Mouse (Mus musculus): ENCODE measurements around the gene Zfp646. TPM values are rescaled to one million over a fixed set of nuclear protein-coding genes. Genes with fewer than 3 reads are reported as not detected.

Zfp646 gene
- polyA plus RNA-seq, 1 experiment from 2014 or later = 9.3 TPM

DNA sequence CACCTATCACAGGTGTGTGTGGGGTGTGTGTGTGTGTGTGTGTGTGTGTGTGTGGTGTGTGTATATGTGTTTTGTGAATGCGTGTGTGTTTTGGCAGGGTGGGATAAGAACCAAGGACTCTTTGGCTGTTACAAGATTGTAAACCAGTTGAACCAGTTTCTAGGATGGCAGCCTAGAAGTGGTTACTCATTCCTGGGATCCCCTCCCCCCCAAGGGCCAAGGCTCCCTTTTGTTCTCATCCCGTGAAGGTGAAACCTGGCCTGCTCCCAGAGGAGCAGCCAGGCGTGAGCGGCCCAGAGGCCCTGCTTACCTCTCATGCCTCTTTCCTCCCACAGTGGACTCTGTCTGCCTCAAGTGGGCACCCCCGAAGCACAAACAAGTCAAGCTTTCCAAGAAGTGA lies 49.2 kb downstream of the Zfp646 start:
- Histone ChIP-seq H3K27me3 (peaks cover 13% of the 10 kb centered on the region), H3K4me3 (no peak overlapping the region), H3K4me1 (replicated peaks) (no peaks in the 10 kb centered on the region), H3K4me2 (no peak overlapping the region), H3K36me3 (peaks cover 24% of the 10 kb centered on the region), H3K9me3 (no peaks in the 10 kb centered on the region), H3K9ac (no peak overlapping the region), H3K27ac (replicated peaks) (no peak overlapping the region)
- no peak for ATAC-seq (ENCODE audit: low FRiP score, low read depth)
- 62% methylated on average over 5 of the region's 5 CpGs for WGBS

DNA sequence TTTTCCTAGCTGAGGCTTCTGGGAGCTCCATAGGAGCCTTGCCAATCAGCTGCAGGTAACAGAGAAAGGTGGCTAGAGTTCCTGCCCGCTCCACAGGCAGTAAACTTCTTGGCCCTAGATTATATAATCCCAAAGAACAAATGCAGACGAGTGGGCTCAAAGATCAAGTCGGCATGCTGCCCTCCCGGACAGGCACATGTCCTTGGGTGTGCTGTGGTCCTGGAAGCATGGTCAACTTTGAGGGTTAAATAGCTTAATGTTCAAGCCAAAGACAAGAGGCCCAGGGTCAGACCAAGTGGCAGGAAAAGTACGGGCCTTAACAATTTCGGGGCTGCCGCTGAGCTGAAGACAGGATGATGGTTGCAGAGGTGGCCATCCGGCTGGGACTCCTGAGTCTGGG lies 50.0 kb downstream of the Zfp646 start:
- Histone ChIP-seq H3K27ac (replicated peaks) (no peak overlapping the region), H3K9ac (no peak overlapping the region), H3K9me3 (no peaks in the 10 kb centered on the region), H3K4me1 (replicated peaks) (no peaks in the 10 kb centered on the region), H3K27me3 (peaks cover 13% of the 10 kb centered on the region), H3K4me2 (no peak overlapping the region), H3K4me3 (no peak overlapping the region), H3K36me3 (peaks cover 24% of the 10 kb centered on the region)
- no peak for ATAC-seq (ENCODE audit: low FRiP score, low read depth)
- 89% methylated on average over 8 of the region's 8 CpGs for whole genome bisulfite sequencing

DNA sequence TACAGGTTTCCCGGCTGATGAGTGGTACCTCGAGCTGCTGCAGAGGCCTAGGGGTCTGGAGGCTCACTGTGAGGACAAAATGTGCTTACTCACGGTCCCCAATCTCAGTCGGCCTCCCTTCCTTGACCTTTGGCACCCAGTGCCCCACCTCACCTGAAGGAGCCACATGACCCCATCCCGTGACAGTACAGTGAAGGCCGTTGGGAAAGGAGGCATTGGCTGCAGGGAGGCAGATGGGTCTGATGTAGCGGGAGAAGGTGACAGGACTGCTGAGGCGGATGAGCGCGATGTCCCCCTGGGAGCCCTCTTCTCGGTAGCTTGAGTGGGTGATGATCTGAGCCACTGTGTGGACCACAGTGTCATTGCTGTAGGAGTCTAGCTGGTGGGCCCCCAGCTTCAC lies 50.8 kb downstream of the Zfp646 start:
- Histone ChIP-seq H3K4me2 (no peak overlapping the region), H3K27me3 (peaks cover 15% of the 10 kb centered on the region), H3K9me3 (no peaks in the 10 kb centered on the region), H3K36me3 (peaks cover 21% of the 10 kb centered on the region), H3K9ac (no peak overlapping the region), H3K4me3 (no peak overlapping the region), H3K4me1 (replicated peaks) (no peaks in the 10 kb centered on the region), H3K27ac (replicated peaks) (no peak overlapping the region)
- no peak for ATAC-seq (ENCODE audit: low FRiP score, low read depth)
- 88% methylated on average over 11 of the region's 11 CpGs for WGBS

DNA sequence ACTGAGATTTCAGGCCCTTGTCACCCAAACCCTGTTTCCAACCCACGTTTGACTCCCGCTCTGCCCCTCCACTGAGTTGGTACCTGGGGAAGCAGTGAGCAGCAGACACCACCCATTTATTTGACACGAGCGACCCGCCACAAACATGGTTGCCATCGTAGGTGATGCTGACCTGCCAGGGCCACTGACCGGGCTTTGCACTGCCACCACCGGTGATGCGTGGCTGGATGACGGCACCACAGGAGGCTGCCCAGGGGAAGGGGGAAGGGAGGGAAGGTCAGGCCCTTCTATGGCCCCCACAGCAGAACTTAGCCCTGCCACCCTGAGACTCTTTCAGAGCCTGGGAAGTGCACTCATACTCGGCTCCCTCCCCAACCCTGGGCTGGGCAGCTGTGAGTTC lies 51.7 kb downstream of the Zfp646 start:
- Histone ChIP-seq H3K36me3 (peaks cover 18% of the 10 kb centered on the region), H3K4me2 (no peak overlapping the region), H3K4me3 (no peak overlapping the region), H3K4me1 (replicated peaks) (no peaks in the 10 kb centered on the region), H3K9me3 (no peaks in the 10 kb centered on the region), H3K27ac (replicated peaks) (no peak overlapping the region), H3K27me3 (peaks cover 15% of the 10 kb centered on the region), H3K9ac (no peak overlapping the region)
- ATAC-seq (ENCODE audit: low FRiP score, low read depth) = no peak
- WGBS = 78% methylated on average over 11 of the region's 11 CpGs

DNA sequence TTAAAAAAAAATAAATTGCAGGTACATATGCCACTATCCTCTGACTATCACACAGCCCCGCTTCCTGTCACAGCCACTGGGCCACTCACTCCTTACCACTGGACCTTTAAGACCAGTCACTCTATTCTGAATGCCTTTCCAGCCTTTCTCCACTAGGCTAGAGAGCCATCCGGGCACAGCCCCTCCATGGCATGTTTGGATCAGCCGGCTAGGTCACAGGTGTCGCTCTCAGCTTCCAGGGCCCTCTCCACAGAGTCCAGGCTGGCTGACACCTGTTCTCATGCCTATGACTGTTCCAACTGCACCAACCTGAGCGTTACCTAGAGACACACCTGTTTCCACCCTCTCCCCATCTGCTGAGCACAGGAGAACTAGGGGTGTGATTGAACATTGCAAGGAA lies 52.6 kb downstream of the Zfp646 start:
- Histone ChIP-seq H3K4me3 (no peak overlapping the region), H3K27me3 (peaks cover 15% of the 10 kb centered on the region), H3K4me1 (replicated peaks) (no peaks in the 10 kb centered on the region), H3K9me3 (no peaks in the 10 kb centered on the region), H3K9ac (no peak overlapping the region), H3K4me2 (no peak overlapping the region), H3K36me3 (peaks cover 13% of the 10 kb centered on the region), H3K27ac (replicated peaks) (no peak overlapping the region)
- ATAC-seq (ENCODE audit: low FRiP score, low read depth) = no peak
- WGBS = 56% methylated on average over 5 of the region's 5 CpGs

DNA sequence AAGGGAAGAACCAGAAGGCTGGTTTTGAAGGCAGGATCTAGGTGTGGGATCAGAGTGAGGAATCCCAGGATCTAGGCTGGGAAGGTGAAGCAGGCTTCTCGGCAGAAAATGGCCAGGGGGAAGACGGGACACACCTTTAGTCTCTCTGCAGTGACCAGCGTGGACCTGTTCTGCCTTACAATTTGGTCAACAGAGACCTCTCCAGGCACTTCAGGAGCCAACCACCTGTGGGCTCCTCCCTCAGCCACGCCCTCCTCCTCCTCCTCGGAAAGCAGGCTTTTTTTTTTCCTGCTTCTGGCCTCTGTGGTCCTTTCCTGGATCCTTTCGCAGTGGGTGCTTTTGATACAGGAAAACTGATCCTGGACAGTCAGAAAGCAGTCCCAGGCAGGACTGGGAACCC lies 53.9 kb downstream of the Zfp646 start, which contains the start of gene Prss8:
TSS of gene Prss8 (minus strand) at position 182 of the 400 bp plus-strand sequence.
- ATAC-seq (ENCODE audit: low FRiP score, low read depth) = no peak
- no peak within 1 kb of the TSS for H3K4me2 ChIP-seq
- no peak within 1 kb of the TSS for H3K27ac ChIP-seq (replicated peaks)
- H3K9me3 ChIP-seq = no peaks in the 10 kb centered on the region
- H3K4me1 ChIP-seq (replicated peaks) = peaks cover 11% of the 10 kb centered on the region
- peaks cover 7% of the 10 kb centered on the region for H3K36me3 ChIP-seq
- no peak within 1 kb of the TSS for H3K9ac ChIP-seq
- 7% methylated on average over 6 of the region's 6 CpGs for WGBS
- peaks cover 15% of the 10 kb centered on the region for H3K27me3 ChIP-seq
- H3K4me3 ChIP-seq = no peak within 1 kb of the TSS

DNA sequence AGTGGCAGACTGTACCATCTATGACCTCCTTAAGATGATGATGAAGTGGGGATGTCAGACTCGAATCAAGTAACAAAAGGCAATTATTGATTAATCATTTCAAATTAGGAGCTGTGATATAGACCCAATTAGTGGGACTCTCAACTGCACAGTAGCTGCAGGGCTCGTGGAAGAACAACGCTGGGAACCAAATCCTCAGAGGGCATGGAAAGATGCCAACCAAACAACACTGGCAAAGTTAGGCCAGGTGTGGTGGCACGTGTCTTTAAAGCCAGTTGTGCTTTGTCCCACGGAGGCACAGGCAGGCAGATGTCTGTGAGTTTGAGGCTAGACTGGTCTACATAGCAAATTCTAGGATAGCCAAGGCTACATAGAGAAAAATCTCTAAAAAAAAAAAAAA lies 54.6 kb downstream of the Zfp646 start:
- Histone ChIP-seq H3K9ac (no peak overlapping the region), H3K4me1 (replicated peaks) (peaks cover 13% of the 10 kb centered on the region), H3K4me3 (no peak overlapping the region), H3K27ac (replicated peaks) (no peak overlapping the region), H3K4me2 (no peak overlapping the region), H3K9me3 (no peaks in the 10 kb centered on the region), H3K27me3 (peaks cover 15% of the 10 kb centered on the region), H3K36me3 (peaks cover 2% of the 10 kb centered on the region; the same call in 1 of the 2 replicates)
- WGBS = 75% methylated on average over 5 of the region's 5 CpGs
- ATAC-seq (ENCODE audit: low FRiP score, low read depth) = no peak

DNA sequence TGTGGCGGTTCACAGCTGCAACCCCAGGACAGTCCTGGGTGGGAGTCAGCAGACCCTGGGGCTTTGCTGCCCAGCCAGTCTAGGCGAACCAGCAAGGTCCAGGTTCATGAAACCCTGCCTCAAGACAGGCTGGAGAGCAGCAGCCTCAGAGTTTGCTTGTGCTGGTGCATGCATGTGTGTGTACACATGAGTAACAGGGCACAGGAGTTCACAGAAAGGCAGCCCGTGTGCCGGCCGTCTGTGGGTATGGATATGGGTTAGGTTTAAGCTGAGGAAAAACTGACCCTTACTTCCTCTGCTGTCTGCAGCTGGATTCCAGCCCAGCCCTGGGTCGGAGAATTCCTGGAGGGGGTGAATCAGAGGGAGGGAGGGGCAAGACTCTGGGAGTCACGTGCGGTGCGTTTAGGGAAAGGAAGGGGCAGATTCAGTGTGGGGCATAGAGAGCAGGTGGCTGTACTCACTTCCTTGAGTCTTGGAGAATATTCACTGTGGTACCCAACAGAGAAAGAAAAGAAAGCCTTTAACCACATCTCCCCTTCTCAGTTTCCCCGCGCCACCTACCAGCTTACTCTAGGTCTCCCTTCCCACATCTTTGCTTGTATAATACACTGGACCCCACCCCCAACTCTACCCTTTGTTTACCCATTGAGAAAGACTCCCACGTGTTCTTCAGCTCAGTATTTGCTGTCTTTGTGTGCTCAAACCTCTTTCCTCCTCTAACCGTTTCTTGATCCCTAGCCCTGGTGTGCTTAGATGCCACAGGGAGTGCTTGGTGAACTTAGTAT lies 55.5 kb downstream of the Zfp646 start:
- WGBS = 42% methylated on average over 13 of the region's 13 CpGs
- Histone ChIP-seq H3K4me3 (no peak overlapping the region), H3K9me3 (no peaks in the 10 kb centered on the region), H3K27ac (replicated peaks) (no peak overlapping the region), H3K4me2 (no peak overlapping the region), H3K9ac (no peak overlapping the region), H3K4me1 (replicated peaks) (peaks cover 19% of the 10 kb centered on the region), H3K27me3 (peaks cover 15% of the 10 kb centered on the region), H3K36me3 (no peaks in the 10 kb centered on the region)
- ATAC-seq (ENCODE audit: low FRiP score, low read depth) = no peak

DNA sequence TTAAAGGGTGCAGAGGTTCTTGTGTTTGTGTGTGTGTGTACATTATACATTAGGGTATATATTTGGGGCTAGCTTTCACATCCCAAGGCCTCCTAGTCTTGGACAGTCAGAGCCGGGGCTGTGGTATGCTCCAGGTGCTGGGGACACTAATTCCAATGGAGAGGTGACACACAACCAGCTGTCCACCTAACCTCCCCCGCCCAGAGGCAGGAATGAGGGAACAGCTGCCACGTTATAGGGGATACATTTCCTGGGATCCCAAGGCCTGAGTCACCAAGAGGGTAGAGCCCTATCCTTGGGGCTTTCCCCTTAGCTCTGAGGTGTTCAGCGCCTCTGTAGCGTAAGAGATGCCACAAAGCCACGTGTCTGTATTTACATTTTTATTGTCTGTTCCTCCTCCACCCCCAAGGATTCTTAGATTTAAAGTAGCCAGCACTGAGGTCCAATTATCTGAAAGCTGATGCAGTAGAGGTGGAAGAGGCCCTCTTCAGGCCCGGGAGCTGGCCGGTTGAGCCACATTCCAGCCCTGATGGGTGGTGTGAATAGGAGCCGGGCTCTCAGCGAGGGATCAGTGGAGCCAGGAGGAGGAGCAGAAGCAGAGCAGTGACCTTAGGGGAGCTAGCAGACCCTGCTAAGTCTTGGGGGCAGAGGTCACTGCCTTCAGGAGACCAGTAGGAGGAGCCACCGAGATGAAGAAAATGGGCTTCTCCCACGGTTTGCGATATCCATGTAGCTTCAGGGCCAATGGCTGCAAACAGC lies 56.4 kb downstream of the Zfp646 start:
- peaks cover 20% of the 10 kb centered on the region for H3K4me1 ChIP-seq (replicated peaks)
- peaks cover 15% of the 10 kb centered on the region for H3K27me3 ChIP-seq
- no peaks in the 10 kb centered on the region for H3K36me3 ChIP-seq
- H3K9me3 ChIP-seq = no peaks in the 10 kb centered on the region
- no peak for ATAC-seq (ENCODE audit: low FRiP score, low read depth)
- H3K27ac ChIP-seq (replicated peaks) = no peak overlapping the region
- H3K4me3 ChIP-seq = no peak overlapping the region
- no peak overlapping the region for H3K4me2 ChIP-seq
- no peak overlapping the region for H3K9ac ChIP-seq
- WGBS = 20% methylated on average over 13 of the region's 13 CpGs

DNA sequence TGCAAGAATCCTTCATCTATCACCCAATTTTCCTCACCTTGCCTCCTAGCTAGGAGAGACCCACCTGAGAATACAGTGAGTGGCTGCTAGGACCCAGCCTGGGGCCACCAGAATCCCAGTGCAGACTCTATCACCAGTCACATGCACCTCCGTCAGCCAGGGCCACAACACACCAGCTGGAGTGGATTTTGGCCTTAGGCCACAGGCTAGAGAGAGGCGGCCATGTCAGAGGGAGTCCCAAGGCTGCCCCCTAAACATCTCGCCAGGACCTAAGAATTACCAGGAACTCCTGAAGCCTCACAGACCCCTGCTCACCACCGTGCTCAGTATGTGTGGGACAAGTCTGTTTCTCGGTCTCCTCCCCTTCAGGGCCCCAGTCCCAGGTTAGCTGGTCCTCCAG lies 58.1 kb downstream of the Zfp646 start:
- ATAC-seq (ENCODE audit: low FRiP score, low read depth) = no peak
- Histone ChIP-seq H3K4me3 (no peak overlapping the region), H3K9me3 (no peaks in the 10 kb centered on the region), H3K9ac (no peak overlapping the region), H3K27me3 (peaks cover 10% of the 10 kb centered on the region; the same call in 1 of the 2 replicates), H3K36me3 (no peaks in the 10 kb centered on the region), H3K4me2 (no peak overlapping the region), H3K4me1 (replicated peaks) (peaks cover 20% of the 10 kb centered on the region), H3K27ac (replicated peaks) (no peak overlapping the region)
- WGBS = 89% methylated on average over 5 of the region's 5 CpGs

DNA sequence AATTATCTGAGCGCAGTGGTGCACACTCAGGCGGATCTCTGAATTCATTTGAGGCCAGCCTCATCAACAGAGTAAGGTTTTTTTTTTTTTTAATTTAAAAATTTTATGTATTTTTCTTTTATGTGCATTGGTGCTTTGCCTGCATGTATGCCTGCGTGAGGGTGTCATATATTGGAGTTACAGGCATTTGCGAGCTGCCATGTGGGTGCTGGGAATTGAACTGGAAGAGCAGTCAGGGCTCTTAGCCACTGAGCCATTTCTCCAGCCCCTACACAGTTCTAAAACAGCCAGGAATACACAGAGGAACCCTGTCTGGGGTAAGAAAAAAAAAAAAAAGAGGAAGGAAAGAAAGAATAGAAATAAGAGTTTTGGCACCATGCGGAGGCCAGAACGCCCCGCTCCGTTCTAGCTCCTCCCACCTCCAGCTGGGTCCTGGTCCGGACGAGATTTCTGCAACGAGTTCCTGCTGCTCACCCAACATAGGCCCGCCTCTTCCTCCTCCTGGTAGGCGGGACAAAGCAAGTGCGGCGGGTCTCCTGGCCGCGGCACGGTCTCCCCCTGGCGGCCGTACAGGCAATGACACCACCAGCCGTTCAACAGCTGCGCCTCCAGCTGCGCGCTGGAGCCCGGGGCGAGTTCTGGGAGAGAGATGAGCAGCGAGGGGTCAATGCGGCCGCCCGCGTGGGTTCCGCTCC lies 59.2 kb downstream of the Zfp646 start:
- peak overlapping the region; percentile 81 for H3K9ac ChIP-seq
- no peaks in the 10 kb centered on the region for H3K36me3 ChIP-seq
- peak; percentile 96 for ATAC-seq (ENCODE audit: low FRiP score, low read depth)
- peak overlapping the region; percentile 91 for H3K27ac ChIP-seq (replicated peaks)
- 6% methylated on average over 32 of the region's 32 CpGs for WGBS
- H3K4me2 ChIP-seq = peak overlapping the region; percentile 78
- peak overlapping the region; percentile 91 for H3K4me3 ChIP-seq
- peaks cover 20% of the 10 kb centered on the region for H3K4me1 ChIP-seq (replicated peaks)
- no peaks in the 10 kb centered on the region for H3K9me3 ChIP-seq
- H3K27me3 ChIP-seq = peaks cover 2% of the 10 kb centered on the region; the same call in 1 of the 2 replicates
